Mouse (Mus musculus) kidney, embryonic 16.5 days (tissue): ENCODE results near the gene Fibcd1. TPM values are rescaled to one million over a fixed set of nuclear protein-coding genes. Genes with fewer than 3 reads are reported as not detected.

Experiments
- ATAC-seq: fragments of 200-750 bp; cut with Nextera tagmentation; 2 replicates; pipeline ENCODE4 v1.8.0; 2017; ENCODE audit warnings: moderate TSS enrichment; ENCODE audit not compliant: low FRiP score, low TSS enrichment
- H3K27ac ChIP-seq: fragments of 300-500 bp; sonication (generic); 2 replicates; pipeline ENCODE4 v1.5.1; 2014; ENCODE audit warnings: low read length
- H3K27me3 ChIP-seq: fragments of 300-500 bp; sonication (generic); 2 replicates; pipeline ENCODE4 v1.6.1; 2014; ENCODE audit warnings: low read length, control low read depth, mixed read lengths; ENCODE audit not compliant: insufficient read depth
- H3K36me3 ChIP-seq: fragments of 300-500 bp; sonication (generic); 2 replicates; pipeline ENCODE4 v1.6.1; 2014; ENCODE audit warnings: low read length, control low read depth, mixed read lengths; ENCODE audit not compliant: insufficient read depth
- H3K4me1 ChIP-seq: fragments of 300-500 bp; sonication (generic); 2 replicates; pipeline ENCODE4 v1.6.1; 2014; ENCODE audit warnings: low read length, control low read depth, mixed read lengths; ENCODE audit not compliant: insufficient read depth
- H3K4me2 ChIP-seq: fragments of 300-500 bp; sonication (generic); replicated peaks from 2 replicates; pipeline ENCODE4 v1.6.1; 2014; ENCODE audit warnings: low read depth, low read length
- H3K4me3 ChIP-seq: fragments of 300-500 bp; sonication (generic); 2 replicates; pipeline ENCODE4 v1.5.1; 2014; ENCODE audit warnings: mild to moderate bottlenecking, low read length
- H3K9ac ChIP-seq: fragments of 300-500 bp; sonication (generic); replicated peaks from 2 replicates; pipeline ENCODE4 v1.6.1; 2014; ENCODE audit warnings: low read length
- H3K9me3 ChIP-seq: fragments of 300-500 bp; sonication (generic); 2 replicates; pipeline ENCODE4 v1.6.1; 2016; ENCODE audit warnings: low read length, control low read depth
- WGBS: fragments of 180-500 bp; shearing (Covaris S2); extraction: QIAGEN DNeasy Blood & Tissue Kit; methylation state at CpG from one replicate; pipeline ENCODE4 v1.1.7; 2014; 5-methylcytosine and 5-hydroxymethylcytosine counted together
- polyA plus RNA-seq: library from polyadenylated mRNA; unstranded; fragments of >200 nt; fragmentation: Nextera tagmentation; extraction: Ambion mirVana; gene quantifications from 2 replicates; pipeline ENCODE4 v1.2.1, GENCODE M21; 2015

Fibcd1 gene
- polyA plus RNA-seq, 1 experiment from 2014 or later = 1.5 TPM

DNA sequence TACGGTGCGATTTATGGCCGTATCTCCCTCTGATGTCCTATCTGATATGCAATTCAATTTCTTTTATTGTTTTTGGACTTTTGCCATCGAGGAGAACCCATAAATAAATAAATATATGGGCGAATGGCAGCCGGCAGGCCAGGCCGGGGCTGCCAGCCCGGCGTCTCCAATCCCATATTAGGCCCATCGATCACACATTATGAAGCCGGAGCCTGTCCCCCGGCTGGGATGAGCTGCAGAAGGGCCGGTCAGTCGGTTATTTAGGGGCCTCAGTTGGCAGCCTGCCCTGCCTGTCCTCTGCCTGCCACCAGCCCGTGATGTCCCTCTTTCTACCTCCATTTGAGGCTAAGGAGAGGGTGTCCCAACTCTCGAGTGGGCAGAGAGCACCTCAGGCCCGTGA is 32.8 kb upstream of the Fibcd1 start:
- Histone ChIP-seq H3K27me3 (peaks cover 60% of the 10 kb centered on the region), H3K36me3 (no peaks in the 10 kb centered on the region), H3K27ac (no peak overlapping the region), H3K9ac (no peak overlapping the region), H3K4me3 (no peak overlapping the region), H3K4me1 (peaks cover 7% of the 10 kb centered on the region; the same call in 1 of the 2 replicates), H3K9me3 (no peaks in the 10 kb centered on the region), H3K4me2 (no peak overlapping the region)
- ATAC-seq = no peak
- WGBS = 62% methylated on average over 17 of the region's 17 CpGs

DNA sequence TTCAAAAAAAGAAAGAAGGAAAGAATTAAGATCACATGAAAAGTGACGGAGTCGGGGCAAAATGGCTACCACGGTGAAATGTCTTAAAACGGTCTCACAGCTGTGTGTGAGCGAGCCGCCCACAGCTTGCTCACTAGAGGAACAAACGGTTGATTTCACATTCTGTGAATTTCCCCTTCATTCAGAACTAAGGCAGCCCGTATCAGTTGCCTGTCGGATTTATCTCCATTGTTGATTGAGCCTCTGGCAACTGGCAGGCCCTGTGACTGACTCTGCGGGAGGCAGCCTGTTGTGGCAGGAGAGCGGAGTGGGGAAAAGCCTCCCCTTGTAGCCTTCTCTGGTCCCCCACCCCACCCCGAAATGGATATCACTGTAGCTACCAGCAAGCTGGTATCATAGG is 30.6 kb upstream of the Fibcd1 start:
- no peak overlapping the region for H3K4me3 ChIP-seq
- H3K27me3 ChIP-seq = peaks cover 40% of the 10 kb centered on the region
- no peak overlapping the region for H3K9ac ChIP-seq
- no peak overlapping the region for H3K27ac ChIP-seq
- 49% methylated on average over 12 of the region's 12 CpGs for WGBS
- no peak for ATAC-seq
- H3K4me2 ChIP-seq = no peak overlapping the region
- no peaks in the 10 kb centered on the region for H3K9me3 ChIP-seq
- peaks cover 7% of the 10 kb centered on the region; the same call in 1 of the 2 replicates for H3K4me1 ChIP-seq
- no peaks in the 10 kb centered on the region for H3K36me3 ChIP-seq

DNA sequence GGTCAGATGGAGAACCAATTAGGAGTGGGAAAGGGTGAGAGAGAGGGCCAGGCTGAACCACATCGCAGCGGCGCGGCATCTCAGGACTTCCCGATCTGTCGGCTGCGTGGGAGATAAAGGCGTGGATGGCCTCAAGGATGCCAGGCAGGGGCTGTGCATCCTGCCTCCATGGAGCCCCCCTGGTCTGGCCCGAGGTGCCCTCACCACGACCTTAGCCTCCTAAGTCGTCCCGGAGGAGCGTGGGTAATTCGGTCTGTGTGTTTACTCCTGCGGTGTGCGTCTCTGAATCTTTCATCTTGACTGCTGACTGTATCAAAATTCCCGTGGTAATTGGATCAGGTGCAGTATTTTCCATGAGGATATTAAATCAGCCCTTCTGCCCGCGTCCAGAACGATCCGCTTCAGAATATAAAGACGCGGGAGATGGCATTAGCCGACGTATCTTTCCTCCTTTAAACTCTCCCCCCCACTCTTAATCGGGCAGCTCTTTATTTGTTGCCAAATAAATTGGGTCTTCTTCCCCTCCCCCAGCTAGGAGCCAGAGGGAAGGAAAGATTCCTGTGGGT is 28.6 kb upstream of the Fibcd1 start:
- ATAC-seq = no peak
- 46% methylated on average over 26 of the region's 26 CpGs for WGBS
- H3K27me3 ChIP-seq = peaks cover 26% of the 10 kb centered on the region
- H3K9ac ChIP-seq = no peak overlapping the region
- no peaks in the 10 kb centered on the region; the same call in 1 of the 2 replicates for H3K4me1 ChIP-seq
- no peaks in the 10 kb centered on the region for H3K9me3 ChIP-seq
- no peak overlapping the region for H3K27ac ChIP-seq
- 0 out of 2 replicates have a peak overlapping the region, but pooled peaks have one; percentile 15 for H3K4me2 ChIP-seq
- H3K36me3 ChIP-seq = no peaks in the 10 kb centered on the region
- no peak overlapping the region for H3K4me3 ChIP-seq

DNA sequence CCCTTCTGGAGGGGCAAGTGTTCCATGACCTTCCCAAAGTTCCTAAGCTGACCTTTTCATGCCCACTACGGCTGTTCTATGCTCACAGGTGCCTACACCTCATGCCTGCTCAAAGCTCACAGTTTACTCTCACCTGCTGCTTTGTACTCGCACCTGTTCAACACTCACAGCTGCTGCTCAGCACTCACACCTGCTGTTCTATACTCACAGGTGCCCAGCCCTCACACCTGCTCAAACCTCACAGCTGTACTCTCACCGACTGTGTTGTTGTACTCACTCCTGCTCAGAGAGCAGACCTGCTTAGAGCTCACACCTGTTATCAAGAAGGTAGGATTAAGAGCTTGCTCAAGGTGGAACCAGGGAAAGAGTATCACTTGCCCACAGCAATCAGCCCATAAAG is 24.9 kb upstream of the Fibcd1 start:
- H3K9me3 ChIP-seq = no peaks in the 10 kb centered on the region
- peaks cover 2% of the 10 kb centered on the region; the same call in 1 of the 2 replicates for H3K27me3 ChIP-seq
- H3K4me3 ChIP-seq = no peak overlapping the region
- H3K4me2 ChIP-seq = no peak overlapping the region
- H3K27ac ChIP-seq = no peak overlapping the region
- ATAC-seq = no peak
- H3K36me3 ChIP-seq = no peaks in the 10 kb centered on the region
- 64% methylated on average over 3 of the region's 3 CpGs for WGBS
- peaks cover 6% of the 10 kb centered on the region for H3K4me1 ChIP-seq
- H3K9ac ChIP-seq = no peak overlapping the region

DNA sequence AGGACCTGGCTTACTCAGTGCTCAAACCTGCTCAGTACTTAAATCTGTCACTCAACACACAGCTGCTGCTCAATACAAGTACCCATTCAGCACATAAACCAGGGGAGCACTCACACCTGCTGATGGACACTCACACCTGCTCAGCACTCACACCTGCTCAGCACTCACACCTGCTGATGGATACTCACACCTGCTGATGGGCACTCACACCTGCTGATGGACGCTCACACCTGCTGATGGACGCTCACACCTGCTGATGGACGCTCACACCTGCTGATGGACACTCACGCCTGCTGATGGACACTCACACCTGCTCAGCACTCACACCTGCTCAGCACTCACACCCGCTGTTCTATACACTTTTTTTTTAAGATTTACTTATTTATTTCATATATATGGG is 23.9 kb upstream of the Fibcd1 start:
- ATAC-seq = no peak
- H3K4me3 ChIP-seq = no peak overlapping the region
- H3K27me3 ChIP-seq = peaks cover 1% of the 10 kb centered on the region; the same call in 1 of the 2 replicates
- no peaks in the 10 kb centered on the region for H3K36me3 ChIP-seq
- no peak overlapping the region for H3K4me2 ChIP-seq
- peaks cover 15% of the 10 kb centered on the region for H3K4me1 ChIP-seq
- no peaks in the 10 kb centered on the region for H3K9me3 ChIP-seq
- no peak overlapping the region for H3K9ac ChIP-seq
- WGBS = 85% methylated on average over 5 of the region's 5 CpGs
- H3K27ac ChIP-seq = no peak overlapping the region

DNA sequence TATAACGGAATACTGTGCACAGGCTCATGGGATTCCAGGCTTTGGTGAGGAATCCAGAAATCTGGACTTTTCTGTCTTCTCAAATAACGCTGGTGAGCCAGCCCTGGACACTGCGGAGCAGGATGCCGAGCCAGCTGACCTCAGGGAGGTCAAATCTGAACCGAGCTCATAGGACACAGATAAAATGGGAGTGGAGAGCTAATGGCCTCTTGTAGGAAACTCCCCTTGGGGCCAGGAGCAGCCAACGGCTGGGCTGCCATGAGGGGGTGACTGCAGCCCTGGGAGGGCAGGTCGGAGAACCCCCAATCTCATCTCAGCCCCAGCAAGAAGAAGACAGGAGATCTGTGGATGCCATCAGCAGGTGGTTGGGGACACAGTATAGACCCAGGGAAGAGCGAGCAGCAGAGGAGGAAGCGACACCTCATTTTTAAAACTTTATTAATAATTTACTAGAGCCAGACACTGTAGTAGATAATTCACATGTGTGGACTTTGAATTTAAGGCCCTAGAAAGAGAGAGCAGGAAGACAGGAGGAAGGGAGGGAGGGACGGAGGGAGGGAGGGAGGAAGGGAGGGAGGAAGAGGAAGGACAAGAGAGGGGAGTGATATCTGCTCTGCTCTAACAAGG is 22.8 kb upstream of the Fibcd1 start:
- peak; percentile 69 for ATAC-seq
- WGBS = 38% methylated on average over 10 of the region's 10 CpGs
- H3K4me3 ChIP-seq = no peak overlapping the region
- H3K27ac ChIP-seq = peak overlapping the region; percentile 68
- no peaks in the 10 kb centered on the region for H3K36me3 ChIP-seq
- no peaks in the 10 kb centered on the region for H3K27me3 ChIP-seq
- H3K4me2 ChIP-seq = no peak overlapping the region
- no peaks in the 10 kb centered on the region for H3K9me3 ChIP-seq
- peaks cover 15% of the 10 kb centered on the region; the same call in 1 of the 2 replicates for H3K4me1 ChIP-seq
- no peak overlapping the region for H3K9ac ChIP-seq

DNA sequence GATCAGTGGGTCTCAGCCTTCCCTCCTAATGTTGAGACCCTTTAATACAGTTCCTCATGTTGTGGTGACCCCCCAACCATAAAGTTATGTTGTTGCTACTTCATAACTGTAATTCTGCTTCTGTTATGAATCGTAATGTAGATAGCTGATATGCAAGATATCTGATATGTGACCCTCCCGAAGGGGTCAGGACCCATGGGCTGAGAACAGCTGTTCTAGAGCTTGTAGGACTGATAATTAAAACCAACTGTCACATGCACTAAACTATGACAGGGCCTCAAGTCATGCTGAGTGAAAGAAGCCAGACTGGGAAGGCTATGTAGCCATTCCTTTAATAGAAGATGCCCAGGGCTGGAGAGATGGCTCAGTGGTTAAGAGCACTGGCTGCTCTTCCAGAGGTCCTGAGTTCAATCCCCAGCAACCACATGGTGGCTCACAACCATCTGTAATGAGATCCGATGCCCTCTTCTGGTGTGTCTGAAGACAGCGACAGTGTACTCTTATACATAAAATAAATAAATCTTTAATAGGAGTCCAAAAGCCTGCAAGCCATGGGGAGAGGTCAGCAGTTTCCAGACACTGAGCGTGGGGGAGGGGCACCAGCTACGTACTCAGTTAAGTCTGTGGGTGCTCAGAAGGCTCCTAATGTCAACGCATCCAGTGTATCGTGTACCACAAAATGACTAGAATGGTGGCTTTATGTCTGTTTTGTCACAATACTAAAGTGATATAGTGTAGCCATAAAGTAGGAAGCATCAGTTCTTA is 22.1 kb upstream of the Fibcd1 start:
- peak overlapping the region; percentile 68 for H3K27ac ChIP-seq
- no peaks in the 10 kb centered on the region for H3K9me3 ChIP-seq
- WGBS = 61% methylated on average over 8 of the region's 8 CpGs
- peaks cover 15% of the 10 kb centered on the region; the same call in 1 of the 2 replicates for H3K4me1 ChIP-seq
- H3K27me3 ChIP-seq = no peaks in the 10 kb centered on the region
- no peak overlapping the region for H3K4me2 ChIP-seq
- ATAC-seq = no peak
- no peak overlapping the region for H3K9ac ChIP-seq
- H3K4me3 ChIP-seq = no peak overlapping the region
- H3K36me3 ChIP-seq = no peaks in the 10 kb centered on the region

DNA sequence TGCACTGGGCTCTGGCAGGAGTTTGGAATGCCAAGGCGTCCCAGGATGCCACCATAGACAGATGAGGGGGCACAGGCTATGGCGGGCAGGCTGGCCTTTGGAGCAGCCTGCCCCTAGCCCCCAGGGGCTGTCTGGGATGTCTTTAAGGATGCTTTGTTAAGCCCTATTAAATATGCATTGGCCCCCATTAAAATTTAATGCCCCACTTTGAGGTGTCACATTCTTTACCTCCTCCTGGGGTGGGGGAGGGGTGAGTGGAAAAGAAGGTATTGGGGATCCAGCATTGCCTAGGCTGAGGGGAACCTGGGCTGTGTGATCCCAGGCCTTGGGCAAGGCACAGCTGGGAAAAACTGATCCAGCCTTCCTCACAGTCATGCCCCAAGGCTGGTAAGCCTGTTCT is 20.0 kb upstream of the Fibcd1 start:
- H3K36me3 ChIP-seq = no peaks in the 10 kb centered on the region
- no peak overlapping the region for H3K4me3 ChIP-seq
- no peak overlapping the region for H3K4me2 ChIP-seq
- H3K9me3 ChIP-seq = no peaks in the 10 kb centered on the region
- ATAC-seq = no peak
- no peak overlapping the region for H3K27ac ChIP-seq
- 39% methylated on average over 2 of the region's 2 CpGs for WGBS
- H3K4me1 ChIP-seq = peaks cover 15% of the 10 kb centered on the region; the same call in 1 of the 2 replicates
- no peaks in the 10 kb centered on the region for H3K27me3 ChIP-seq
- no peak overlapping the region for H3K9ac ChIP-seq

DNA sequence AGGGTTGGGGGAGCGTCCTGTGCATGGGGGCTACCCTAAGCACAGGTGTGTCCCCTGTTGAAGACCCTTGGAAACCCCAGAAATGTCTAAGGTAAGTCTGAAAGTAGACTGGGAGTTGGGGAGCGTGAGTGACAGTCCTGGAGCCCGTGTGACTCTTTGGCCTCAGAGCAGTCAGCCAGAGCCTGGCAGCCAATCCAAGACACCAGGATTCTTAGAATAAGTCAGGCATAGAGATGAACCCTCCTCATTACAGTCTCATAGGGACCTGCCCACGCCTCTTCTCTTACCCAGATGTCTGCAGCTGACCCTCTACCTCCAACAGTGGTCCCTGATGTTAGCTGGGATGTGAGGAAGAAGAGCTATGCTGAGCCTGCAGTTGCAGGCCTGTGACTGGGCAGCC is 19.5 kb upstream of the Fibcd1 start:
- H3K4me3 ChIP-seq = no peak overlapping the region
- peaks cover 15% of the 10 kb centered on the region; the same call in 1 of the 2 replicates for H3K4me1 ChIP-seq
- 47% methylated on average over 4 of the region's 4 CpGs for WGBS
- no peak overlapping the region for H3K9ac ChIP-seq
- no peaks in the 10 kb centered on the region for H3K27me3 ChIP-seq
- H3K4me2 ChIP-seq = no peak overlapping the region
- H3K36me3 ChIP-seq = no peaks in the 10 kb centered on the region
- ATAC-seq = no peak
- no peak overlapping the region for H3K27ac ChIP-seq
- no peaks in the 10 kb centered on the region for H3K9me3 ChIP-seq

DNA sequence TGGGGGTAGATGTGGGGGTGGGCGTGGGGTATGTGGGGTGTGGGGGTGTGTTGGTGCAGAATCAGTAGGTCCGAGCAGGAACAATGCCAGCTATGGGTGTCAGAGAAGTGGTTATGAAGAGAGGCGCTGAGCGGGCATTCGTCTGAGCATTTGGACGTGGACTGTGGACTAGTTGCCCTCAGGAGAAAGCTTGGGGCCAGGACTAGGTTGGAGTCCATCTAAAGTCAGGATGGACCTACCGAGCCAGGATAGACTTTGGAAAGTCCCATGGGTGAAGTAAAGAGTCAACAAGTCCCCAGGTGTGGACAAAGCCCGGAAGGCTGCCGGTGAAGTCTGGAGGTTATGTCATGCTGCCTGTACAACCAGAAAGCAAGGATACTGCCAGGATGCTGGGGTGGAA is 19.1 kb upstream of the Fibcd1 start:
- H3K4me3 ChIP-seq = no peak overlapping the region
- H3K27ac ChIP-seq = no peak overlapping the region
- no peaks in the 10 kb centered on the region for H3K36me3 ChIP-seq
- ATAC-seq = no peak
- H3K27me3 ChIP-seq = no peaks in the 10 kb centered on the region
- H3K9ac ChIP-seq = no peak overlapping the region
- WGBS = 80% methylated on average over 9 of the region's 9 CpGs
- H3K9me3 ChIP-seq = no peaks in the 10 kb centered on the region
- peaks cover 15% of the 10 kb centered on the region; the same call in 1 of the 2 replicates for H3K4me1 ChIP-seq
- no peak overlapping the region for H3K4me2 ChIP-seq
